Mouse (Mus musculus) MEL (cell line): ENCODE measurements around the gene Vmn2r60. TPM values are rescaled to one million over a fixed set of nuclear protein-coding genes. Genes with fewer than 3 reads are reported as not detected.
"Not testable (repeated sequence)": the region's sequence is repeated elsewhere in the genome, so short reads cannot be mapped to it uniquely, and the experiment has no call there.

Experiments used
- DNase-seq: peaks from one replicate; pipeline ENCODE4 v3.0.0; 2011; ENCODE audit warnings: low read depth, low spot score
- H3K27ac ChIP-seq: 2 replicates; pipeline ENCODE4 v1.5.1; 2012; ENCODE audit warnings: low read depth, mild to moderate bottlenecking, control low read depth, low read length, moderate library complexity; ENCODE audit not compliant: control insufficient read depth
- H3K27me3 ChIP-seq, 2 experiments: fragments of 150-350 bp in 1 of 2; sonication (generic) in 1 of 2; 2 replicates each; pipeline ENCODE4 v1.6.1; 2012; ENCODE audit warnings: low read length in 2 of 2, mild to moderate bottlenecking in 2 of 2, improper control_type of control experiment in 1 of 2, moderate library complexity in 1 of 2; ENCODE audit not compliant: insufficient read depth in 2 of 2, control insufficient read depth in 1 of 2
- H3K36me3 ChIP-seq, 2 experiments: 2 replicates each; pipeline ENCODE4 v1.6.1; 2012 to 2014; ENCODE audit warnings: low read length in 2 of 2, improper control_type of control experiment in 1 of 2, inconsistent platforms in 1 of 2, mild to moderate bottlenecking in 1 of 2; ENCODE audit not compliant: insufficient read depth in 2 of 2, control insufficient read depth in 1 of 2
- H3K4me1 ChIP-seq, 2 experiments: fragments of 150-350 bp in 1 of 2; sonication (generic) in 1 of 2; 2 replicates each; pipeline ENCODE4 v1.6.1; 2012; ENCODE audit warnings: low read length in 2 of 2, improper control_type of control experiment in 1 of 2, mild to moderate bottlenecking in 1 of 2; ENCODE audit not compliant: insufficient read depth in 2 of 2, control insufficient read depth in 1 of 2
- H3K4me3 ChIP-seq, 2 experiments: fragments of 150-350 bp in 1 of 2; sonication (generic) in 1 of 2; 2 replicates each; pipeline ENCODE4 v1.5.1; 2012; ENCODE audit warnings: low read depth in 2 of 2, low read length in 2 of 2, mild to moderate bottlenecking in 2 of 2, moderate library complexity in 2 of 2, control low read depth in 1 of 2, improper control_type of control experiment in 1 of 2; ENCODE audit not compliant: control insufficient read depth in 1 of 2, insufficient read depth in 1 of 2
- H3K79me2 ChIP-seq: 2 replicates; pipeline ENCODE4 v1.6.1; 2012; ENCODE audit warnings: mild to moderate bottlenecking, low read length, moderate library complexity; ENCODE audit not compliant: control insufficient read depth, poor library complexity, insufficient read depth
- H3K9ac ChIP-seq: 2 replicates; pipeline ENCODE4 v1.6.1; 2012; ENCODE audit warnings: low read depth, mild to moderate bottlenecking, control low read depth, low read length, moderate library complexity; ENCODE audit not compliant: control insufficient read depth, poor library complexity, severe bottlenecking
- H3K9me3 ChIP-seq: fragments of 150-350 bp; sonication (generic); replicated peaks from 2 replicates; pipeline ENCODE4 v1.6.1; 2012; ENCODE audit warnings: mild to moderate bottlenecking, low read length, improper control_type of control experiment, moderate library complexity; ENCODE audit not compliant: insufficient read depth
- CHD1 ChIP-seq: IDR thresholded peaks from 2 replicates; pipeline ENCODE4 v1.6.1; 2012; ENCODE audit warnings: low read depth, mild to moderate bottlenecking, inconsistent platforms, low read length, improper control_type of control experiment
- CHD2 ChIP-seq: IDR thresholded peaks from 2 replicates; pipeline ENCODE4 v1.6.1; 2011; ENCODE audit warnings: low read length, improper control_type of control experiment
- CTCF ChIP-seq, 3 experiments: IDR thresholded peaks in 2 of 3; conservative IDR thresholded peaks in 1 of 3; 2 replicates each; pipeline ENCODE4 v1.5.1; 2011 to 2012; ENCODE audit warnings: low read length in 3 of 3, low read depth in 2 of 3, mild to moderate bottlenecking in 2 of 3, improper control_type of control experiment in 1 of 3, inconsistent platforms in 1 of 3, mixed read lengths in 1 of 3, moderate library complexity in 1 of 3; ENCODE audit not compliant: control insufficient read depth in 1 of 3, insufficient read depth in 1 of 3, poor library complexity in 1 of 3, severe bottlenecking in 1 of 3
- E2F4 ChIP-seq: IDR thresholded peaks from 2 replicates; pipeline ENCODE4 v1.6.1; 2011; ENCODE audit warnings: low read depth, low read length, improper control_type of control experiment, borderline replicate concordance
- EP300 ChIP-seq, 2 experiments: IDR thresholded peaks; 2 replicates each; pipeline ENCODE4 v1.6.1; 2011; ENCODE audit warnings: improper control_type of control experiment in 2 of 2, low read length in 2 of 2, low read depth in 1 of 2, mild to moderate bottlenecking in 1 of 2
- ETS1 ChIP-seq: IDR thresholded peaks from 2 replicates; pipeline ENCODE4 v1.6.1; 2012; ENCODE audit warnings: low read depth, mild to moderate bottlenecking, inconsistent platforms, low read length, improper control_type of control experiment, moderate library complexity
- KAT2A ChIP-seq: conservative IDR thresholded peaks from 2 replicates; pipeline ENCODE4 v1.6.1; 2012; ENCODE audit warnings: low read depth, low read length, improper control_type of control experiment, inconsistent platforms
- MAZ ChIP-seq: IDR thresholded peaks from 2 replicates; pipeline ENCODE4 v1.6.1; 2012; ENCODE audit warnings: low read depth, mild to moderate bottlenecking, inconsistent platforms, low read length, improper control_type of control experiment
- MXI1 ChIP-seq: IDR thresholded peaks from 2 replicates; pipeline ENCODE4 v1.6.1; 2011; ENCODE audit warnings: mild to moderate bottlenecking, low read depth, low read length, improper control_type of control experiment
- MYB ChIP-seq: IDR thresholded peaks from 2 replicates; pipeline ENCODE4 v1.6.1; 2011; ENCODE audit warnings: mild to moderate bottlenecking, low read depth, low read length, improper control_type of control experiment
- NELFE ChIP-seq: IDR thresholded peaks from 2 replicates; pipeline ENCODE4 v1.6.1; 2011; ENCODE audit warnings: low read depth, low read length, improper control_type of control experiment
- POLR2AphosphoS5 ChIP-seq: IDR thresholded peaks from 2 replicates; pipeline ENCODE4 v1.6.1; 2012; ENCODE audit warnings: low read depth, borderline replicate concordance, mild to moderate bottlenecking, inconsistent platforms, low read length, moderate library complexity, mixed read lengths
- SIN3A ChIP-seq: IDR thresholded peaks from 2 replicates; pipeline ENCODE4 v1.6.1; 2012; ENCODE audit warnings: low read length, improper control_type of control experiment, inconsistent platforms
- SMC3 ChIP-seq: IDR thresholded peaks from 2 replicates; pipeline ENCODE4 v1.6.1; 2011; ENCODE audit warnings: low read depth, low read length, improper control_type of control experiment
- USF1 ChIP-seq: IDR thresholded peaks from 2 replicates; pipeline ENCODE4 v1.6.1; 2014; ENCODE audit warnings: low read depth, mild to moderate bottlenecking, inconsistent platforms, low read length, improper control_type of control experiment, moderate library complexity
- ZC3H11A ChIP-seq: IDR thresholded peaks from 2 replicates; pipeline ENCODE4 v1.6.1; 2012; ENCODE audit warnings: low read depth, mild to moderate bottlenecking, inconsistent platforms, low read length, improper control_type of control experiment
- ZNF384 ChIP-seq: IDR thresholded peaks from 2 replicates; pipeline ENCODE4 v1.6.1; 2012; ENCODE audit warnings: low read depth, mild to moderate bottlenecking, inconsistent platforms, low read length, improper control_type of control experiment
- polyA plus RNA-seq, 2 experiments: library from polyadenylated mRNA; stranded (reverse) in 1 of 2; unstranded in 1 of 2; fragments of >175 nt in 1 of 2; fragments of >200 nt in 1 of 2; gene quantifications; 2 replicates each; pipeline versions ENCODE4 v1.2.1 to v1.2.4; 2012; ENCODE audit warnings: low replicate concordance in 2 of 2, low read depth in 1 of 2; ENCODE audit not compliant: insufficient read length in 2 of 2, insufficient read depth in 1 of 2, missing spikeins in 1 of 2
- total RNA-seq: library from RNA; depleted of rRNA; stranded (reverse); fragments of 300-350 nt; gene quantifications from 2 replicates; pipeline ENCODE4 v1.2.3, GENCODE M21; 2012; rRNA removed

The Vmn2r60 gene
- total RNA-seq (under 0.01 and 0.03 TPM in 2 replicates), polyA plus RNA-seq (under 1 TPM in 1 of 2 experiments, not detected in 1; 0.01 TPM)

DNA sequence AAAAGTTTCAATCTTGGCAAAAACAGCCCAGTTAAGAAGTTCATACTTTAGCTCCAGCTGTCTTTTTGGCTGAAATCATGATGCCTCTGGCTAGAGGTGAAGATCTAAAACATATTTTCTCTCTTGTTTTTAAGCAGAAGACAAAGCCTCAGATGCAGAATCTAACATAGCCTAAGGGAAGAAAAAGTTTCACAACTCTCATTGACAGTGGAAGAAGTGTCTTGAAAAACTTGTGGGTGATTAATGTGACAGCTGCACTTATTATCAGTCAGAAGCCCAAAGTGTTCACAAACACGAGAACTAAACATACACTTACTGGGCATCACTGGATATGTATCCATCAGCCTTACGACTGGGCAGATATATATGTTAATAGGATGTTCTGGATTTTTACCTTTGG, at the start of gene Vmn2r60:
Gene Vmn2r60 (plus strand): TSS at position 301 of the 400 bp plus-strand sequence.
- no peaks in the 10 kb centered on the region for H3K27me3 ChIP-seq
- no peak for DNase-seq

DNA sequence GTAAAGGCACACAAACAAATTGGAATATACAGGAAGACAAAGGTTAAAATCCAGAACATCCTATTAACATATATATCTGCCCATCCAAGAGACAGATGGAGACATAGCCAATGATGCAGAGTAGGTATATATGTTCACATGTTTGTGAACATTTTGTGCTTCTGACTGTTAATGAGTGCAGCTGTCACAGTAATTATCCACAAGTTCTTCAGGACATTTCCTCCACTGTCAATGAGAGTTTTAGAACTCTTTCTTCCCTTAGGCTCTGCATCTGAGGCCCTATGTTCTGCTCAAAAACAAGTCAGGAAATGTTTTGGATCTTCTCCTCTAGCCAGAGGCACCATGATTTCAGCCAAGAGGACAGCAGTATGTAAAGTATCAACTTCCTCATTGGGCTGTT, 48.6 kb upstream of the Vmn2r60 start, which contains the start of gene Vmn2r59:
Gene Vmn2r59 (minus strand): TSS at position 101 of the 400 bp plus-strand sequence.
- TF ChIP-seq E2F4 = no peak
- no peak for TF ChIP-seq POLR2AphosphoS5
- no peak for TF ChIP-seq MXI1
- TF ChIP-seq ZC3H11A = no peak
- no peak for TF ChIP-seq USF1
- no peak for TF ChIP-seq SMC3
- no peak for TF ChIP-seq MAZ
- no peak for TF ChIP-seq NELFE
- no peak for TF ChIP-seq ZNF384
- TF ChIP-seq CTCF (IDR thresholded peaks at IDR 0.05 in 2 of 3, conservative IDR thresholded peaks at IDR 0.05 in 1 of 3; ENCODE audit: control insufficient read depth in 1 of 3, insufficient read depth in 1 of 3, low read depth in 2 of 3, low read length in 3 of 3, poor library complexity in 1 of 3, severe bottlenecking in 1 of 3) = no peak
- no peak for TF ChIP-seq KAT2A
- TF ChIP-seq EP300 (IDR thresholded peaks at IDR 0.05; ENCODE audit: low read depth in 1 of 2, low read length in 2 of 2) = no peak
- TF ChIP-seq CHD2 = no peak
- no peaks in the 10 kb centered on the region for H3K4me1 ChIP-seq
- H3K9me3 ChIP-seq = no peaks in the 10 kb centered on the region
- DNase-seq = no peak
- no peaks in the 10 kb centered on the region for H3K79me2 ChIP-seq
- no peak within 1 kb of the TSS for H3K9ac ChIP-seq
- H3K36me3 ChIP-seq = no peaks in the 10 kb centered on the region
- no peak within 1 kb of the TSS for H3K27ac ChIP-seq
- H3K27me3 ChIP-seq = no peaks in the 10 kb centered on the region
- H3K4me3 ChIP-seq = no peak within 1 kb of the TSS

More for the DNA sequence above, at the start of gene Vmn2r60:
- no peaks in the 10 kb centered on the region for H3K79me2 ChIP-seq
- no peaks in the 10 kb centered on the region for H3K9me3 ChIP-seq
- H3K9ac ChIP-seq = no peak within 1 kb of the TSS
- H3K4me3 ChIP-seq = no peak within 1 kb of the TSS
- no peaks in the 10 kb centered on the region for H3K36me3 ChIP-seq
- TF ChIP-seq SIN3A = no peak
- TF ChIP-seq E2F4 = no peak
- no peak for TF ChIP-seq CHD2
- no peak for TF ChIP-seq CHD1
- no peak for TF ChIP-seq ETS1
- no peak for TF ChIP-seq ZNF384
- no peak for TF ChIP-seq KAT2A
- TF ChIP-seq MYB = no peak
- no peak within 1 kb of the TSS for H3K27ac ChIP-seq
- no peaks in the 10 kb centered on the region for H3K4me1 ChIP-seq

DNA sequence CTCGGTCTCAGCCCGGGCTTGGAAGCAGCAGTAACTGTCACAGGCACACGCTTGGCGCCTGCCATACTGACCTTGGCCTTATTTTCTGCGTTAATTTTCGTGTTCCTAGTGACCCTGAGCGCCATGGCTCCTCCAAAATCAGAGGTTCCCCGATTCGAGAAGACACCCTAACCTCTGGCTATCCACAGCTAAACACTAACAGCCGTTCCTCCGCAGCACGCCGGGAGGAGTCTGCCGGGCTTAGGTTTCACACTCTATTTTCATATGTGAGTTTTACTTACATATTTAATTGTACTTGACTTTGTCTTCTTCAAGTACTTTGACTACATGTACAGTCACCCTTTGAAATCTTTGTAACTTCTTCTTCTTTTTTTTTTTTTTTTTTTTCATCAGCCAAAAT, 509 bp upstream of the Vmn2r60 start:
- not testable (repeated sequence) for DNase-seq

More for the DNA sequence above, 509 bp upstream of the Vmn2r60 start:
- not testable (repeated sequence) for H3K4me3 ChIP-seq, H3K79me2 ChIP-seq, H3K4me1 ChIP-seq, H3K9ac ChIP-seq, H3K9me3 ChIP-seq, H3K27me3 ChIP-seq, H3K27ac ChIP-seq, H3K36me3 ChIP-seq

Other genes starting within 250 kb of the Vmn2r60 start
- not detected in 2 replicates for gene Vmn2r58, start 235.1 kb upstream of the Vmn2r60 start, total RNA-seq
- gene Vmn2r58, start 235.1 kb upstream of the Vmn2r60 start, polyA plus RNA-seq = not detected
- not detected in 2 replicates for gene Vmn2r59, start 48.7 kb upstream of the Vmn2r60 start, total RNA-seq
- under 1 TPM in 1 of 2 experiments, not detected in 1; under 0.01 TPM for gene Vmn2r59, start 48.7 kb upstream of the Vmn2r60 start, polyA plus RNA-seq
- not detected in 2 replicates for gene Vmn2r61, start 152.3 kb downstream of the Vmn2r60 start, total RNA-seq
- gene Vmn2r61, start 152.3 kb downstream of the Vmn2r60 start, polyA plus RNA-seq = not detected